Mouse (Mus musculus): ENCODE data around the gene Slitrk2. TPM values are rescaled to one million over a fixed set of nuclear protein-coding genes. Genes with fewer than 3 reads are reported as not detected.

Slitrk2 gene
- not detected for polyA plus RNA-seq (2017; shearing (Covaris generic))

GRCm38 (mm10) chrX:66648911-66649620, at the start of gene Slitrk2:
TSS of gene Slitrk2 (plus strand) at chrX:66649318.

